Mouse (Mus musculus) embryonic facial prominence, embryonic 11.5 days (tissue): ENCODE results near the gene Acad10. TPM values are rescaled to one million over a fixed set of nuclear protein-coding genes. Genes with fewer than 3 reads are reported as not detected.

Experiments
- ATAC-seq: fragments of 200-750 bp; cut with Nextera tagmentation; replicated peaks from 2 replicates; pipeline ENCODE4 v1.8.0; 2017; ENCODE audit warnings: low read depth; ENCODE audit not compliant: insufficient number of reproducible peaks, low FRiP score, low TSS enrichment
- DNase-seq: peaks from one replicate; pipeline ENCODE4 v3.0.0-alpha.2; 2015; ENCODE audit warnings: low spot score
- H3K27ac ChIP-seq: fragments of 300-500 bp; sonication (generic); replicated peaks from 2 replicates; pipeline ENCODE4 v1.5.1; 2014; ENCODE audit warnings: mild to moderate bottlenecking, low read depth, low read length, control low read depth
- H3K27me3 ChIP-seq: fragments of 300-500 bp; sonication (generic); 2 replicates; pipeline ENCODE4 v1.6.1; 2014; ENCODE audit warnings: mild to moderate bottlenecking, low read length, moderate library complexity, mixed read lengths; ENCODE audit not compliant: control insufficient read depth, insufficient read depth
- H3K36me3 ChIP-seq: fragments of 300-500 bp; sonication (generic); replicated peaks from 2 replicates; pipeline ENCODE4 v1.6.1; 2014; ENCODE audit warnings: low read depth, mild to moderate bottlenecking, low read length, moderate library complexity, mixed read lengths; ENCODE audit not compliant: control insufficient read depth, insufficient read depth
- H3K4me1 ChIP-seq: fragments of 300-500 bp; sonication (generic); 2 replicates; pipeline ENCODE4 v1.6.1; 2014; ENCODE audit warnings: low read length, mixed read lengths; ENCODE audit not compliant: control insufficient read depth, insufficient read depth
- H3K4me2 ChIP-seq: fragments of 300-500 bp; sonication (generic); 2 replicates; pipeline ENCODE4 v1.6.1; 2014; ENCODE audit warnings: low read depth, mild to moderate bottlenecking, control low read depth, low read length, moderate library complexity
- H3K4me3 ChIP-seq: fragments of 300-500 bp; sonication (generic); 2 replicates; pipeline ENCODE4 v1.5.1; 2014; ENCODE audit warnings: low read depth, low read length, control low read depth
- H3K9ac ChIP-seq: fragments of 300-500 bp; sonication (generic); replicated peaks from 2 replicates; pipeline ENCODE4 v1.6.1; 2014; ENCODE audit warnings: mild to moderate bottlenecking, control low read depth, low read length
- H3K9me3 ChIP-seq: fragments of 300-500 bp; sonication (generic); replicated peaks from 2 replicates; pipeline ENCODE4 v1.6.1; 2016; ENCODE audit warnings: mild to moderate bottlenecking, low read length, inconsistent platforms, mixed read lengths; ENCODE audit not compliant: control insufficient read depth
- WGBS: fragments of 180-500 bp; shearing (Covaris S2); extraction: QIAGEN DNeasy Blood & Tissue Kit; methylation state at CpG from one replicate; pipeline ENCODE4 v1.1.7; 2014; 5-methylcytosine and 5-hydroxymethylcytosine counted together
- polyA plus RNA-seq: library from polyadenylated mRNA; unstranded; fragments of >200 nt; fragmentation: Nextera tagmentation; extraction: Ambion mirVana; gene quantifications from 2 replicates; pipeline ENCODE4 v1.2.1, GENCODE M21; 2014

Acad10 gene
- polyA plus RNA-seq, 1 experiment from 2014 or later, result 1.2 TPM

DNA sequence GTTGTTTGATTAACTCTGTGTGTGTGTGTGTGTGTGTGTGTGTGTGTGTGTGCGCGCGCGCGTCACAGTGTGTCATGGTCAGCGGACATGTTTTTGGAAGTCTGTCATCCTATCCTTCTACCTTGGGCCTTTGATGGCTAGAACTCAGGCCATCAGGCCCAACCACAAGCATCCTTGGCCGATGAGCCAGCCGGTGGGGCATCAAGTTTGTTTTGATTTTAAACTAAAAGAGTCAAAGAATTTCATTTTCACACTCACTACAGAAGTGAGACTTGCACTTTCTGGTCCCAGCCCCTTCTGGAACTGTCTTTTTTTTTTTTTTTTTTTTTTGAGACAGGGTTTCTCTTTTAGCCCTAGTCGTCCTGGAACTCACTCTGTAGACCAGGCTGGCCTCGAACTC, 75.3 kb downstream of the Acad10 start:
- 93% methylated on average over 10 of the region's 10 CpGs for WGBS
- no peak overlapping the region for H3K4me3 ChIP-seq
- H3K36me3 ChIP-seq, result no peaks in the 10 kb centered on the region
- H3K9me3 ChIP-seq, result no peaks in the 10 kb centered on the region
- no peak for ATAC-seq
- H3K27me3 ChIP-seq, result no peaks in the 10 kb centered on the region
- H3K4me2 ChIP-seq, result no peak overlapping the region
- DNase-seq, result no peak
- no peak overlapping the region for H3K27ac ChIP-seq
- no peaks in the 10 kb centered on the region; the same call in 1 of the 2 replicates for H3K4me1 ChIP-seq
- no peak overlapping the region for H3K9ac ChIP-seq

DNA sequence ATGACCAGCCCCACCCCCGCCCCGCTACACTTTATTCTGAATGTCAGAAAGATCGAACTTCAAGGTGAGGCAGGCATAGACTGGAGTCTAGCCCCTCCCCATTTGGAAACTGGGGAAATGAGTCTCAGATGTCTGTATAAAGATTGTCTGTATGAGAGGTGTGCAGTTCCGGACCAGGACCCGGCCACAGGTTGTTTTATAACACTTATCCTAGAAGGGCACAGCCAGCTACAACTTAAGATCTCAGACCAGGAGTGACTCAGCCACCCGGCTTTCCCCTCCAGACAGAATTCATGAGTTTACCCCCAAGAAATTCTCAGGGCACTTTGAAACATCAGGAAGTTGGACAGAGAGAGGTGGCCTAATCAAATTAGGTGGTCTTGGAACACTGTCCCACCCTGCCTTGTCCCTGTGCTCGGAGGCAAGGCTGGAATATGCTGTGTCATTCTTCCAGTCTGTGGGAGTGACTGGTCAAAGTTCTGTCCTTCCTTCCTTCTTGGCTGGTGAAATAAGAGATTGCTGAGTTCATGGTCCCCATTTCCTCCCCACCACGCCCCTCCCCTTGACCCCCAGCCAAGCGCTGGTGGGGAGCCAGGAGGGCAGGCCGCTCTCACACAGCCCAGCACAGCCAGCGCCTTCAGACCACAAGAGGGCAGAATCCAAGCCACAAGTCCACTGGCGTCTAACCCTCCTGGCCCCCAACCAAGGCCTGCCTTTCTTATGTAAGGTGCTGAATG, 76.4 kb downstream of the Acad10 start:
- Histone ChIP-seq H3K27ac (no peak overlapping the region), H3K9me3 (no peaks in the 10 kb centered on the region), H3K4me1 (no peaks in the 10 kb centered on the region; the same call in 1 of the 2 replicates), H3K27me3 (no peaks in the 10 kb centered on the region), H3K9ac (no peak overlapping the region), H3K36me3 (no peaks in the 10 kb centered on the region; the same call in 1 of the 2 replicates), H3K4me3 (no peak overlapping the region), H3K4me2 (no peak overlapping the region)
- WGBS, result 53% methylated on average over 12 of the region's 12 CpGs
- DNase-seq (peak; percentile 26), ATAC-seq (no peak)

DNA sequence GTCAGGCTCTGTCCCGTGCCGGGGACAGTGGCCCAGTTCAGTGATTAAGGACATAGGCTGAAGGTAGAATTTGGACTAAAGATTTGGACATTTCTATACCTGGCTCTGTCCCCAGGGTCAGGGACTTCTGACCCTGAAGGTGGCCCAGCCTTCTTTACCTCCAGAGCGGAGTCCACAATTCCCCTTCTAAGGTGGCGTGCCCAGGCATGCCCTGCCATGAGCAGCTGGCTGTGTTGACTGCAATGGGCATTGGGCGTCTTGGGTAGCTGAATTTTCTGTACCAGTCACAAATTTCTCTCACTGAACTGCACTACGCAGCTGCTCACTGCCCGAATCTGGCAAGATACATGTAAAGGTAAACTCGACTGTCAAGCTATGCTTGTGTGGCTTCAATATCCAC, 78.4 kb downstream of the Acad10 start:
- H3K4me2 ChIP-seq, result no peak overlapping the region
- no peaks in the 10 kb centered on the region for H3K9me3 ChIP-seq
- H3K4me1 ChIP-seq, result no peaks in the 10 kb centered on the region; the same call in 1 of the 2 replicates
- H3K4me3 ChIP-seq, result no peak overlapping the region
- 94% methylated on average over 8 of the region's 8 CpGs for WGBS
- ATAC-seq (no peak), DNase-seq (no peak)
- H3K27ac ChIP-seq, result no peak overlapping the region
- H3K36me3 ChIP-seq, result no peaks in the 10 kb centered on the region; the same call in 1 of the 2 replicates
- no peak overlapping the region for H3K9ac ChIP-seq
- H3K27me3 ChIP-seq, result no peaks in the 10 kb centered on the region

DNA sequence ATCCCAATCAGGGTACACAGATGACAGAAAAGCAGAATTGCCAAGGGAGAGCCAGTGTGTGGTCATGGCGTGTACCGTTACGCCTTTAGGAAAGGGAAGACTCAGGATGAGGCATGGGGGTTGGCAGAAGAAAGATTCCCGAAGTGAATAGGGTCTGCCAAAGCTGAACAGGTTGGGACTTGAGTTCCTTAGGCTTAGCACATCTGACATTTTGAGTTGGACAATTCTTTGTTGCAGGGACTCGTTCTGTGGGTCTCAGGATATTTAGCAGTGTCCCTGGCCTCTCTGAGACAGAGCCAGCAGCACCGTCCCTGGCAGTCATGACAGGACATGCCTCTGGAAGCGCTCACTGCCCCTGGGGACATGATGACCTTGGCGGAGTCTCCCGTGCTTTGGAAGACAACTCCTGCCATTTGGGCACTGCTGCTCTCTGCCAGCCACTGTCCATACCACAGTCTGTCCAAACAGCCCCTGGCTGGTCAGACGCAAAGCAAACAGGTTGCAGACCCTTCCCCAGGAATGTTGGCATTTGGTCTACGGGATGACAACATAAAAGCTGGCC, 83.3 kb downstream of the Acad10 start:
- H3K4me3 ChIP-seq, result no peak overlapping the region
- no peaks in the 10 kb centered on the region for H3K27me3 ChIP-seq
- no peak for ATAC-seq
- no peak for DNase-seq
- H3K4me2 ChIP-seq, result no peak overlapping the region
- peaks cover 2% of the 10 kb centered on the region; the same call in 1 of the 2 replicates for H3K36me3 ChIP-seq
- no peaks in the 10 kb centered on the region for H3K9me3 ChIP-seq
- H3K9ac ChIP-seq, result no peak overlapping the region
- H3K4me1 ChIP-seq, result no peaks in the 10 kb centered on the region
- WGBS, result 86% methylated on average over 11 of the region's 11 CpGs
- no peak overlapping the region for H3K27ac ChIP-seq

DNA sequence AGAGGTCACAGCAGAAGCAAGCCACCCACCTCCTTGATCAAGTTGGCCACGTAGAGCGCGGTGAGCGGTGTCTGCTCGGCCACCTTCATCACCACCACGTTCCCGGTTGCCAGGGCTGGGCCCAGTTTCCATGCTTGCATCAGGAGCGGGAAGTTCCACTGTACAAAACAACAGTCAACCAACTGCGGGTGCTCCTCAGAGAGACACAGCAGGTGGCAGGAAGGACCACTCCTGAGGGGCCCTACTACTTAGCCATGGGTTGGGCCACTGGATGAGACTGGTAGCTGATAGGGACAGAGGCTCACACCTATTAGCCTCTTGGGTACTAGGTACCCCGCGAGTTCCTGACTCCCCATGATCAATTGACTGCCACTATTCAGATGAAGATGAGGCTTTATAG, 84.4 kb downstream of the Acad10 start:
- Histone ChIP-seq H3K27me3 (no peaks in the 10 kb centered on the region), H3K4me2 (no peak overlapping the region), H3K9me3 (no peaks in the 10 kb centered on the region), H3K4me3 (no peak overlapping the region), H3K36me3 (peaks cover 2% of the 10 kb centered on the region; the same call in 1 of the 2 replicates), H3K27ac (no peak overlapping the region), H3K9ac (no peak overlapping the region), H3K4me1 (no peaks in the 10 kb centered on the region)
- 97% methylated on average over 11 of the region's 11 CpGs for WGBS
- ATAC-seq (no peak), DNase-seq (no peak)

DNA sequence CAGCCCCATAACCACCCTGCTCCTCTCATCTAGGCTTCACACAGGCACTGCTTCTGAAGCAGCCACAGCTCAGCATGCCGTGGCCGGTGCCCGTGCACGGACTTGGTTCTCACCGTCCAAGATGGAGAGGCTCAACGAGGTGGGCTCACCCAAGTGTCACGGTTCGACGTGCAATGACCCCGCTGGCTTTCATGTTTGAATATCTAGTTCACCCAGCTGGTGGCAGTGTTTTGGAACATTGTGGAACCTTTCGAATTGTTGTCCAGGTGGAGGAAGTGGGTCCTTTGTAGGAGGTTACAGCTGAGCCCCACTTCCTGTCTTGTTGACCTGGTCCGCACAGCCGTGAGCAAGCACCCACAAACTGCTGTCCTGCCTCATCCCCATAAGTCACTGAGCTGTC, 86.2 kb downstream of the Acad10 start:
- WGBS, result 91% methylated on average over 13 of the region's 13 CpGs
- Histone ChIP-seq H3K36me3 (peaks cover 2% of the 10 kb centered on the region; the same call in 1 of the 2 replicates), H3K9me3 (no peaks in the 10 kb centered on the region), H3K9ac (no peak overlapping the region), H3K27me3 (no peaks in the 10 kb centered on the region), H3K4me3 (no peak overlapping the region), H3K27ac (no peak overlapping the region), H3K4me2 (no peak overlapping the region), H3K4me1 (no peaks in the 10 kb centered on the region)
- ATAC-seq (no peak), DNase-seq (no peak)

Other genes starting within 250 kb of the Acad10 start
- gene Tmem116, start 208.6 kb downstream of the Acad10 start, polyA plus RNA-seq, result 0.45 and 0.96 TPM in 2 replicates
- gene Erp29, start 208.0 kb downstream of the Acad10 start, polyA plus RNA-seq, result 102 and 110 TPM in 2 replicates
- gene Adam1b, start 157.1 kb downstream of the Acad10 start, polyA plus RNA-seq, result not detected in 2 replicates
- 1.5 TPM in 2 replicates for gene Adam1a, start 115.0 kb downstream of the Acad10 start, polyA plus RNA-seq
- not detected in 2 replicates for gene Gm42878, start 115.0 kb downstream of the Acad10 start, polyA plus RNA-seq
- gene Mapkapk5, start 114.6 kb downstream of the Acad10 start, polyA plus RNA-seq, result 55.8 and 57.1 TPM in 2 replicates
- 84.4 and 88.8 TPM in 2 replicates for gene Aldh2, start 66.7 kb downstream of the Acad10 start, polyA plus RNA-seq
- 1.5 and 1.8 TPM in 2 replicates for gene Acad12, start 41.6 kb downstream of the Acad10 start, polyA plus RNA-seq
- gene Brap, start within 50 bp of the Acad10 start, polyA plus RNA-seq, result 37.4 and 38.7 TPM in 2 replicates
- 57.6 and 61.5 TPM in 2 replicates for gene Atxn2, start 50.8 kb upstream of the Acad10 start, polyA plus RNA-seq
- gene Sh2b3, start 177.1 kb upstream of the Acad10 start, polyA plus RNA-seq, result 7.8 and 8.7 TPM in 2 replicates
- gene Pheta1, start 188.5 kb upstream of the Acad10 start, polyA plus RNA-seq, result 25.2 and 27.4 TPM in 2 replicates